Mouse (Mus musculus) midbrain, embryonic 11.5 days (tissue): ENCODE measurements at regions not wholly inside any gene's neighbourhood (a gene's known extent, or its start where the extent isn't known, plus 50 kb on each side); places are given as distances from the start of the nearest gene placed in this dataset.

Source experiments
- ATAC-seq: fragments of 200-750 bp; cut with Nextera tagmentation; 2 replicates; pipeline ENCODE4 v1.8.0; 2017; ENCODE audit warnings: moderate TSS enrichment, moderate library complexity; ENCODE audit not compliant: low FRiP score
- DNase-seq: peaks from one replicate; pipeline ENCODE4 v3.0.0; 2015; ENCODE audit warnings: low spot score; ENCODE audit errors: missing footprints
- H3K27ac ChIP-seq: fragments of 300-500 bp; sonication (generic); 2 replicates; pipeline ENCODE4 v1.5.1; 2014; ENCODE audit warnings: low read depth, low read length
- H3K27me3 ChIP-seq: fragments of 300-500 bp; sonication (generic); 2 replicates; pipeline ENCODE4 v1.6.1; 2014; ENCODE audit warnings: mild to moderate bottlenecking, low read length, moderate library complexity, mixed read lengths; ENCODE audit not compliant: control insufficient read depth, insufficient read depth
- H3K36me3 ChIP-seq: fragments of 300-500 bp; sonication (generic); 2 replicates; pipeline ENCODE4 v1.6.1; 2014; ENCODE audit warnings: mild to moderate bottlenecking, low read length, moderate library complexity, mixed read lengths; ENCODE audit not compliant: control insufficient read depth, insufficient read depth
- H3K4me1 ChIP-seq: fragments of 300-500 bp; sonication (generic); 2 replicates; pipeline ENCODE4 v1.6.1; 2014; ENCODE audit warnings: low read length; ENCODE audit not compliant: control insufficient read depth, insufficient read depth
- H3K4me2 ChIP-seq: fragments of 300-500 bp; sonication (generic); 2 replicates; pipeline ENCODE4 v1.6.1; 2014; ENCODE audit warnings: mild to moderate bottlenecking, moderate library complexity
- H3K4me3 ChIP-seq: fragments of 300-500 bp; sonication (generic); 2 replicates; pipeline ENCODE4 v1.5.1; 2014; ENCODE audit warnings: low read depth, low read length
- H3K9ac ChIP-seq: fragments of 300-500 bp; sonication (generic); 2 replicates; pipeline ENCODE4 v1.6.1; 2014; ENCODE audit warnings: low read length
- H3K9me3 ChIP-seq: fragments of 300-500 bp; sonication (generic); 2 replicates; pipeline ENCODE4 v1.6.1; 2016; ENCODE audit warnings: low read length; ENCODE audit not compliant: control insufficient read depth
- WGBS: fragments of 180-500 bp; shearing (Covaris S2); extraction: QIAGEN DNeasy Blood & Tissue Kit; methylation state at CpG from one replicate; pipeline ENCODE4 v1.1.7; 2014; 5-methylcytosine and 5-hydroxymethylcytosine counted together

DNA sequence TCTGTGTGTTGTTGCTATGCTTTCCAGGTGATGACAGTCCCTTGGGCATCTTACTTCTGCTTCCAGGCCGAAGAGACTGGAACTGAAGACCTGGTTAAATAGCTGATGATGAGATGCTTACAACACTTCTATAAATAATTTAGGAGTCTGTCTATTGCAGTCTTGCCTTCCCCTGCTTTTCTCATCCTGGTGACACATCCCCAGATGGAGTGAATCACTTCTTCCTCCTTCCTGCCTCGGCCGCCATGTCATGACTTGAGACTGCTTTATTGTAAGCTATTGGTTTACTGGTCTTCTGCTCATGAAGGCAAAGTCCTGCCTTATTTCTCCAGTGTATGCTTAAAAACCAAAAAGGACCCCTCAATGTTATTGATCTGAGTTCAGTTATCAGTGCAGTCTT lies 62.1 kb upstream of the Fndc3b start:
- 87% methylated on average over 3 of the region's 3 CpGs for WGBS
- Histone ChIP-seq H3K9me3 (no peaks in the 10 kb centered on the region), H3K27me3 (no peaks in the 10 kb centered on the region), H3K4me3 (no peak overlapping the region), H3K27ac (no peak overlapping the region), H3K4me1 (no peaks in the 10 kb centered on the region), H3K4me2 (no peak overlapping the region), H3K36me3 (no peaks in the 10 kb centered on the region), H3K9ac (no peak overlapping the region)
- no peak for DNase-seq
- no peak for ATAC-seq

DNA sequence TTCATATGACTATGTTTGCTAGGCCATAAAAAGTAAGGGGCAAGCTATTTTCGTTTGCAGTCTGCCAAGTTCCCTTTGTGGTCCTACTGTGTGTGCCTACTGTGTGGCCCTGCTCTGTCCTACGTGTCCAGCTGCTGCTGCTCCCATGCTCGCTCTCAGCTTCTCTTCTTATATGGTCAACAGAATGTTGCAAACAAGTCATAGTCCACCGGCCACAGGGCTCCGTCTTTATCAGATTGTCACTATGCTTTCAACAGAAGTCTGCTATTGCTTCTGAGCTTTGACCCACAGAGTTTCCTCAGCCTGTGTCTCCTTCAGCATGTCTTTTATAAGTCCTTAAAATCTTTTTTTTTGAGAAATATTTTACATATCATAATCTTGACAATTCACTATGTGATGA lies 58.3 kb upstream of the Fndc3b start:
- ATAC-seq (no peak), DNase-seq (no peak)
- 91% methylated on average over 5 of the region's 5 CpGs for WGBS
- no peak overlapping the region for H3K27ac ChIP-seq
- no peaks in the 10 kb centered on the region; the same call in 1 of the 2 replicates for H3K4me1 ChIP-seq
- no peak overlapping the region for H3K4me2 ChIP-seq
- no peak overlapping the region for H3K4me3 ChIP-seq
- H3K9me3 ChIP-seq: no peaks in the 10 kb centered on the region
- no peak overlapping the region for H3K9ac ChIP-seq
- H3K27me3 ChIP-seq: no peaks in the 10 kb centered on the region
- H3K36me3 ChIP-seq: no peaks in the 10 kb centered on the region

DNA sequence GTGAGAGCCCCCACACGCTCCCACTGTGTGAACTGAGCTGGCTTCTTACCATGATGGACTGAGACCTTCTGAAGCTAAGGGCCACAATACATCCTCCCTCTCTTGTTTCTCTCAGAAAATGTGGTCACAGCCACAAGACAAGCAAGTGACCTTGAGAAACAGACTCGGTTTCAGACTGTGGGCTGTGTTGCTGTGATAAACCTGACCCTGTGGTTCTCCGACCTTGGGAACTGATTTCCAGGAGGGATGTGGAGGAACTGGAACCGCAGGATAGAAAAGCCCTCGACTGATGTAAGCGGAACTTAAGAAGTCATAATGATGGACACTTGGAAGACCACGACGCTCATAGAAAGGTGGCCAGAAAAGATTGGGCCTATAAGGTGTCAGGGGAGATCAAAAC lies 56.1 kb upstream of the Fndc3b start:
- Histone ChIP-seq H3K9ac (no peak overlapping the region), H3K4me2 (no peak overlapping the region), H3K27me3 (no peaks in the 10 kb centered on the region), H3K4me1 (no peaks in the 10 kb centered on the region; the same call in 1 of the 2 replicates), H3K9me3 (no peaks in the 10 kb centered on the region), H3K27ac (no peak overlapping the region), H3K4me3 (no peak overlapping the region), H3K36me3 (no peaks in the 10 kb centered on the region)
- ATAC-seq (no peak), DNase-seq (no peak)
- 83% methylated on average over 8 of the region's 8 CpGs for WGBS

DNA sequence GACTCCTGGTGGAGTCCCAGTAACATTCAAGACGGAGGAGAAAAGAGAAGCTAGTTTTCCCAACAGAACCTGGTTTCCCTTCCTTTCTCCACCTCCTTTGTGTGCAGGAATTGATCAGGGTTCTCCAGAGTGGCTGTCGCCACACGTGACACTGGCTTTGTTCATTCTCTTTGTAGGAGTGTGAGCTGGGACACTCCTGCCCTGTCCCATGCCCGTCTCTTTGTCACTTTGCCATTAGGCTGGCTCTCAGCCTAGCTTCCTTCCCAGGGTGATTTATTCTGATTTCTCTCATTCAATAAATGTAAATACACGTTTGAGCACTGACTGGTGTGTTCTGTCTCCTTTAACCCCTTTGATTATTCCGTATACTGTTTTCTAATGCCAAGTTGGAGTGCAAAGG lies 55.3 kb upstream of the Fndc3b start:
- ATAC-seq: no peak
- no peak overlapping the region for H3K4me2 ChIP-seq
- DNase-seq: no peak
- H3K9me3 ChIP-seq: no peaks in the 10 kb centered on the region
- H3K27ac ChIP-seq: no peak overlapping the region
- H3K4me1 ChIP-seq: no peaks in the 10 kb centered on the region; the same call in 1 of the 2 replicates
- H3K9ac ChIP-seq: no peak overlapping the region
- H3K27me3 ChIP-seq: no peaks in the 10 kb centered on the region
- WGBS: 55% methylated on average over 6 of the region's 6 CpGs
- no peak overlapping the region for H3K4me3 ChIP-seq
- H3K36me3 ChIP-seq: no peaks in the 10 kb centered on the region

DNA sequence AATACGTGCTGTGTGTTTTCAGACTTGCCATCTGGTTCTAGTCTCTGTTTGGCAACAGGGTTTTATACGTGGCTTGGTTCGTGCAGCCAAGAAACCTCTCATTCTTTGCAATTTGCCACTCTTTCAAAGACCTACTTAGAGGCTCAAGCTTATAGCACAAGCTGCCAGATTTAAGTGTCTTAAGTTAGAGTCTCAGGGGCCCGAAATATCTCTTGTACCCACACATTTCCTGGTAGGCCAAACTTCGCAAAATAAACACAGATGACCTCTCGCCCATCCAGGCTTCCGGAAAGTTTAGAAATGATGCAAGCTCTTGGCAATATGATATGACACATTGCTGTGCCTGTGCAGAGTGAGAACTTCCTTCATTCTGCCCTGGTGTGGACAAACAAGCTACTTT lies 54.8 kb upstream of the Fndc3b start:
- no peak for ATAC-seq

DNA sequence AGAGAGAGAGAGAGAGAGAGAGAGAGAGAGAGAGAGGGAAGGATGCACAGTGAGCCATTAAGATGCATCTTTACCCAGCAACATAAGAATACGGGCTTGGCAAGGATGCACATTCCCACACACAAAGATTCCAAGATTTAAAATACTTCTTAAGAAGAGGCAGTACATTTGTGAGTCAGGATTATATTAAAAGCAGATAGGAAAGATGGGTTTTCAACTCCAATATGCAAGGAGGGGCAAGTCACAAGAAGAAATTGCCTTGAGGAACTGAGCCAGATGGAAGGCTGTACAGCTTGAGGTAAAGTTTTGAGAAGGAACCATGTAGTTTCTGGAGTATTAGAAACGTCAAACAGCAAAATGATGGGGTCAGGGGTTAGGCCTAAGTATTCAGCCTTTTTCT lies 53.4 kb upstream of the Fndc3b start:
- WGBS: 85% methylated on average over 2 of the region's 2 CpGs
- no peaks in the 10 kb centered on the region for H3K9me3 ChIP-seq

More for the DNA sequence above, 54.8 kb upstream of the Fndc3b start:
- Histone ChIP-seq H3K9me3 (no peaks in the 10 kb centered on the region), H3K4me2 (no peak overlapping the region), H3K9ac (no peak overlapping the region), H3K36me3 (no peaks in the 10 kb centered on the region), H3K27me3 (no peaks in the 10 kb centered on the region), H3K4me1 (no peaks in the 10 kb centered on the region; the same call in 1 of the 2 replicates), H3K27ac (no peak overlapping the region), H3K4me3 (no peak overlapping the region)
- DNase-seq: no peak
- WGBS: 82% methylated on average over 7 of the region's 7 CpGs

DNA sequence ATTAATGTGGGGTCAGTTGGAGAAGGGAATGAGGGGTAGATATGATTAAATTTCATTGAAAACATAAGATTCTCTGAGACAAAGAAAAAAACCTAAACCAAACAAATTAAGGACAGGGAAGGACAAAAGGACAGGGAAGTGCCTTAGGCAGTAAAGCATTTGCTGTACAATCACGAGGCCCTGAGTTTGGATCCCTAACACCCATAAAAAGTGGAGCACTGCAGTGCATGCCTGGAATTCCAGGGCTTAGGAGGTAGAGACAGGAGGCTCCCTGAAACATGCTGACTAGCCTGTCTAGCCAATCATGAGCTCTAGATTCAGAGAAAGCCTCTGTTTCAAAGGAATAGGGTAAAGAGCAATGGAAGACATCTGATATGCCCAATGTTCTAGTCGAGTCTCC lies 49.9 kb upstream of the Fndc3b start:
- H3K36me3 ChIP-seq: no peaks in the 10 kb centered on the region
- 67% methylated on average over 2 of the region's 2 CpGs for WGBS
- no peaks in the 10 kb centered on the region for H3K9me3 ChIP-seq
- H3K27me3 ChIP-seq: no peaks in the 10 kb centered on the region
- H3K27ac ChIP-seq: no peak overlapping the region
- H3K4me3 ChIP-seq: no peak overlapping the region
- ATAC-seq (no peak), DNase-seq (no peak)
- no peak overlapping the region for H3K4me2 ChIP-seq
- no peak overlapping the region for H3K9ac ChIP-seq
- no peaks in the 10 kb centered on the region for H3K4me1 ChIP-seq

More for the DNA sequence above, 53.4 kb upstream of the Fndc3b start:
- Histone ChIP-seq H3K27ac (no peak overlapping the region), H3K4me3 (no peak overlapping the region), H3K27me3 (no peaks in the 10 kb centered on the region), H3K4me2 (no peak overlapping the region), H3K9ac (no peak overlapping the region), H3K4me1 (no peaks in the 10 kb centered on the region; the same call in 1 of the 2 replicates), H3K36me3 (no peaks in the 10 kb centered on the region)
- DNase-seq (no peak), ATAC-seq (no peak)
